Mouse (Mus musculus) mammary gland, adult 2 months (tissue): ENCODE results near the gene Tmprss5. TPM values are rescaled to one million over a fixed set of nuclear protein-coding genes. Genes with fewer than 3 reads are reported as not detected.

Experiments used
- polyA plus RNA-seq: library from polyadenylated mRNA; depleted of rRNA; stranded (reverse); fragments of >200 nt; gene quantifications from 2 replicates; pipeline ENCODE4 v1.2.3, GENCODE M21; 2012; ENCODE audit warnings: low replicate concordance; rRNA removed

The Tmprss5 gene
- polyA plus RNA-seq: 0.93 and 1.8 TPM in 2 replicates

GRCm38 (mm10) chr9:49081107-49081506 lies at the start of gene Tmprss5:
Gene Tmprss5, plus strand, starts transcription at chr9:49081260.

GRCm38 (mm10) chr9:49055333-49056205 lies 25.5 kb upstream of the Tmprss5 start, which contains the start of gene Zw10:
Gene Zw10, plus strand, starts transcription at chr9:49055613.

Other genes with a start within 250 kb of the Tmprss5 start
- gene Zbtb16, start 245.0 kb upstream of the Tmprss5 start, polyA plus RNA-seq: 18.0 and 20.4 TPM in 2 replicates
- gene Htr3a, start 170.2 kb upstream of the Tmprss5 start, polyA plus RNA-seq: not detected in 2 replicates
- not detected in 2 replicates for gene Htr3b, start 116.3 kb upstream of the Tmprss5 start, polyA plus RNA-seq
- gene Usp28, start 95.9 kb upstream of the Tmprss5 start, polyA plus RNA-seq: 8.7 and 22.7 TPM in 2 replicates
- gene Zw10, start 25.6 kb upstream of the Tmprss5 start, polyA plus RNA-seq: 6.4 and 12.5 TPM in 2 replicates
- gene Gm4894, start 169.3 kb downstream of the Tmprss5 start, polyA plus RNA-seq: not detected in 2 replicates